Mouse (Mus musculus) kidney, adult 8-10 months (tissue): ENCODE results near the gene Ofd1.

Experiments
- DNase-seq, 2 experiments: peaks; one replicate each; pipeline ENCODE4 v3.0.0; 2022

The Ofd1 gene

GRCm38 (mm10) chrX:166440616-166441063, at the start of gene Ofd1:
Gene Ofd1 (minus strand): TSS chrX:166440704.
- peak; percentile 89 to 91 for DNase-seq

DNA sequence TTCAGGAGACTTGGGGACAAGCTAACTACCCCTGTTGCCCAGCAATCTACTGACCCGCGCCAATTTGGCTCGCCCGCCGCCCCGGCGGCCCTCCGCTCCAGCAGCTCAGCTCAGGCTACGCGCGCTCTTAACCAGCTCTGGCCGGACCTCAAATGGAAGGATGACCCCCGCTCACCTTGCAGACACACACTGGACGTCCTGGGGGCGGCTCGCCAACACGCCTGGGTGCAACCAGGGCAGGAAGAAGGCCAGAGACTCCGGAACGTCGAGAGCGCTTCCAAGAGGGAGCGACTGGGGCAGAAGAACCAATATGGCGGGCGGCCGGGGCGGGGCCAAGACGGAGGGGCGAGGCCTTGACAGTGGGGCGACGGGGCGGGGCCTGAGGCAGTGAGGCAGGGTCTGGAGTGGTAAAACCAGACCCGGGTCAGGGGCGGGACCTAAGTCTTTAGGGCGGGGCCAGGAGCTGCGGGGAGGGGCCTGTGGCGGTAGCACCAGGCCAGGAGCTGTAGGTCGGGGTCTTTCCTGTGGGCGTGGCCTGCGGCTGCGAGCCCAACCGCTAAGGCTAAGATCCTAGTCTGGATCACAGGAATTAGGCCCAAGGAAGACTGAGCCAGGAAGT, 39.0 kb upstream of the Ofd1 start, which contains the start of gene Rab9:
Gene Rab9 (minus strand): TSS at position 503 of the 619 bp plus-strand sequence.
- peak; percentile 92 to 94 for DNase-seq

DNA sequence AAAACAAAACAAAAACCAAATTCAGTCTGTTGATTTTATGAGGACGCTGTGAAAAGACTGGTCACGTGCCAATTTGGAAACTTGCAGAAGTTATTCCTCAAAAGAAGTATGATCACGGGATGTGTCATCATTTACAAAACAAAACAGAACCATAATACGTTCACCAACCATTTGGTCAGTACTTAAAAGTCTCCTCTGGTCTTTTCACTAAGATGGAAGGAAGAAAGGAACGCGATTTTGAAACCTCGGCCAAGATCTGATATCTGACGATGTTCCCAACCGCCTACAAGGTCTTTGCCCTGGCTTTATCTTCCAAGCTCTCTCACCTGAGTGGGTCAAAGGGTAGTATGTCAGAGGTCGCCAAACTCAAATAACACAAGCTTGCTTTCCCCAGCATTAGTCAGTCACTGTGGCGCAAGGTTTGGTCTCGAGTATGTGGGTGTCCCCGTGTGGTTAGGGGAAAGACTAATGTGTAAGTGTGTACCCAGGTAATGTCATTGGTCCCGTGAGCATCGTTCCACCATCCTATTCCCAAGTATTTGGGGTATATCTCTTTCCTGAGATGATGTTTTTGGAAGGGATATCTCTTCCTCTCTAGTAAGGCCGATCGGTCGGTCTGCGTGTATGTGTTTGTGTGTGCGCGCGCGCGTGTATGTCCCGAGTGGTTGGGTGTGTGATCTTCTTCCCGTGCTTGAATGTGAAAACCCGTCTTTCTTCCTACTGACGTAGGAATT, 38.3 kb upstream of the Ofd1 start:
- DNase-seq: peak; percentile 16 to 19

GRCm38 (mm10) chrX:166477393-166477792, 36.9 kb upstream of the Ofd1 start:
- DNase-seq: peak in 1 of 2 experiments; percentile 5

GRCm38 (mm10) chrX:166472612-166473011, 32.1 kb upstream of the Ofd1 start:
- no peak for DNase-seq

- DNase-seq: no peak
These were observed 27.8 kb upstream of the Ofd1 start for GRCm38 (mm10) chrX:166468321-166468720.

- no peak for DNase-seq
These were observed 15.0 kb upstream of the Ofd1 start for GRCm38 (mm10) chrX:166455525-166455924.

DNA sequence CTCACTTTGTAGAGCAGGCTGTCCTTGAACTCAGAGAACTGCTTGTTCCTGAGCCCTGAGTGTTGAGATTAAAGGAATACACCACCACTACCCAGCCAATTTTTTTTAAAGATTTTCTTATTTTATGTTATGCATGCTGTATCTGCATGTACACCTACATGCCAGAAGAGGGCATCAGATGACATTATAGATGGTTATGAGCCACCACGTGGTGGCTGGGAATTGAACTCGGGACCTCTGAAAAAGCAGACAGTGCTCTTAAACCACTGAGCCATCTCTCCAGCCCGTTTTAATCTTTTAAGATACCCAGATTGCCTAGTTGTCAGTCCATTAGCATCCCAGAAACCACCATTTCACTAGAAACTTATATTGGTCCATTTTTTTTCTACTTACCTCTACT, 13.8 kb upstream of the Ofd1 start:
- no peak for DNase-seq

GRCm38 (mm10) chrX:166453532-166453931, 13.0 kb upstream of the Ofd1 start:
- DNase-seq: no peak

DNA sequence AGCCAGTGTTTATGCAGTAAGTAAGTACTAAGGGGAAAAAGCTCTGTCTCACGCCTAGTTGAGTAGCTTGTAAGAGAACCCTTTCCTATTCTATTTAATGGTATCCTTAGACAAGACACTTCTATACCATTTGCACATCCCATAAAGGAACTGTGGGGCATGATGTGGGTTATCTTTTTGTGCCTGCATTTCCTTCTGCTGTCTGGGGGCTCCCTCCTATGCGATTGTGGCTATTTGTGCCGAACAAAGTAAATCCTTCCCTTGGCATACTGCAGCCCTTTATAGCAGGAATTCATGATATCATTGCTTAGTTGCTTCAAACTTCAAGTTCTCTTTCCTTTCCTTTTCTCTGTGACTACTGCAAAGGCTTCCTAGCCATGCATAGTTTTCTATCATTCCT, 4.0 kb upstream of the Ofd1 start:
- DNase-seq: no peak

DNA sequence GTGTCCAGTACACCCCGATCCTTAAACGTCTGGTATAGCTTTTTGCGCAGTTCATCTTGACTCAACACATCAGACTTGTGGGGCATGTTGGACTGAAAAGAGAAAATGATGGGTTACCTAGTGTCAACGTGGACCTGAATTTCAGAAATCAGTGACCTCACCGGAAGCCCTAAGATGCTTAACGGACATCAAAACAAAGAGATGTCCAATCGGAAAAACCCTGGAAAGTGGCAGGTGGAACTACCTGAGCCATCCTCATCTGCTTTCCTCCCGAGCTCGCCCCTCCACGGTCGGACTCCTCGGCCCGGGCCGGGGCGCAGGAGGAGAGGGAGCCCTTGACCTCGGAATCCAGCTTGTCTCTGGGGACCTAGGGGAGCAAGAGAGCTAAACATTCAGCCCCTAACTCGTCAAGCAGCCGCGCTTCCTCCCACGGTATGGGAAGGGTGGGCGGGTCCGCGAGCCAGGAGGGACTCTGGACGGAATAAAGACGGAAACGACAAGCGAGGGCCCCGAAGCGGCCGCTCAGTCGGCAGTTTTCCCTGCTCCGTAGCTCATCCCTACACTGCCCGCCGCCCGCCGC, 378 bp downstream of the Ofd1 start, which contains the start of gene Trappc2:
Gene Trappc2 (plus strand): TSS at position 539 of the 580 bp plus-strand sequence.
- DNase-seq: peak in 1 of 2 experiments; percentile 8

DNA sequence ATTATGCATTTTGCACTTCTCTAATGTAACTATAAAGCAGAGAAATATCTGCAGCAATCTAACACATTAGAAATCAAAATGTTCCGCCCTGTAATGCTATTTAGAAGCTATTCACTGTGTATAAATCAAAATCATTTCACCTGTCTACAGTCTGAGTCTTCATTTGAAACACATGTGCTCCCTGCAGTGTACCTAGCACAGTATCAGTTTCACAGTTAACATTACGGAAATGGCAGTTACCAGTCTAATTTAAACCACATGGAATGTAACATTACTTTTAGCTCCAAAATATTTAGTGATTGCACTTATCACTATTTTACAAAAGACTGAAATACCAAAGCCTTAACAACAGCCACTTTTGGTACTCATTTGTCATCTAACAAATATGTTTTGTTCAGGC, 5.7 kb downstream of the Ofd1 start:
- no peak for DNase-seq

- DNase-seq: peak; percentile 5 to 21
These were observed 24.3 kb downstream of the Ofd1 start for GRCm38 (mm10) chrX:166416196-166416595.

DNA sequence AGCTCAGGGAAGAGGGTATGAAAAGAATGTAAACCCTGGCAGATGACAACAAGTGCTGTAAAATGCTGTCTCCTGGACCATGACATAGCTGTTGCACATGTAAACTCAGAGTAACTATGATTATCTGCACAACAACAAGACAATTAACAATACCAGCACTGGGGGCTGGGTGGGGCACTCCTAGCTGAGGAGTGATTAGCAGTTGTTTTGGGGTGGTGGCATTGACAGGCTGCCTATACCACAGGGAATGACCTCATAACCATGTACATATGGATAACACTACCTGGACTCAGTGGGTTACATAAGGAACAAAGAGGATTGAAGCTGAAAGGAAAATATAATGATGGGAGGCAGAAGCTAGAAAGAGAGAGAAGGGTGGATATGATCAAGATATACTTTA, 32.6 kb downstream of the Ofd1 start:
- DNase-seq: no peak

DNA sequence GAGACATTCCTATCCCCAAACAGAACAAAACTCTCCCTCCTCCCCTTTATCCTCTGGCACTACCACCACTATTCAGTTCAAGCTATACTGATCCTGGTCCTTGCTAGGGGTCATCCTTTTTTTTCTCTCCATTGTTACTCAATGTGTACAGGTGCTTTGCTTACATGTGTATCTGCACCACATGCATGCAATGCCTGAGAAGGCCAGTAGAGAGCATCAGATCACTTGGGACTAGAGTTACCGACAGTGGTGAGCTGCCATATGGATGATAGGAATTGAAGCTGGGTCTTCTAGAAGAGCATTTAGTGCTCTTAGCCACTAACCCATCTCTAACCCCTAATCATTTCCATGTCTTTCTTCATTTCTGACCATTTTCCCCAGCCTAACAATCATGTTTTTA, 46.8 kb downstream of the Ofd1 start:
- DNase-seq: no peak

GRCm38 (mm10) chrX:166386656-166387055, 53.8 kb downstream of the Ofd1 start:
- no peak for DNase-seq

DNA sequence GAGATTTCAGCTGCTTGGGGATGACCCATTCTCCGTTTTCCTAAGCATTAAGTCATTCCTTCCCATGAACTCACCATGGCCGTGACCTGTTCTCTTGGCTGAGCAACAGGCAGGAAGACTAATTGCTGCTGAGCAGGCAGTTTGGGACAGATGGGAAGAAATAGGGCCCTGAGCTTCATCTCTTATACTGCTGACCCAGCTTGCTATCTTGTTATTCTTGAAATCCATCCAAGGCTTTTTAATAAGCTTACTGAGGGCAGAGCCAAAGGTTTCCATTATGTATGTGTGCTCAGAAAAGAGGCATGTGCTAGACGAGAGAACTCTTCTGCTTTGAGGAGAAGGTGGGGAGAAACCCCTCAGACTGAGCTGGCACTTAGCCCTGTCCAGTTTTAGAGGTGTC, 55.6 kb downstream of the Ofd1 start:
- peak; percentile 13 to 43 for DNase-seq

GRCm38 (mm10) chrX:166383606-166384005, 56.9 kb downstream of the Ofd1 start:
- no peak for DNase-seq

- DNase-seq: no peak
These were observed 61.9 kb downstream of the Ofd1 start for GRCm38 (mm10) chrX:166378652-166379051.

GRCm38 (mm10) chrX:166376681-166377328, 63.7 kb downstream of the Ofd1 start:
- peak in 1 of 2 experiments; percentile 1 for DNase-seq

DNA sequence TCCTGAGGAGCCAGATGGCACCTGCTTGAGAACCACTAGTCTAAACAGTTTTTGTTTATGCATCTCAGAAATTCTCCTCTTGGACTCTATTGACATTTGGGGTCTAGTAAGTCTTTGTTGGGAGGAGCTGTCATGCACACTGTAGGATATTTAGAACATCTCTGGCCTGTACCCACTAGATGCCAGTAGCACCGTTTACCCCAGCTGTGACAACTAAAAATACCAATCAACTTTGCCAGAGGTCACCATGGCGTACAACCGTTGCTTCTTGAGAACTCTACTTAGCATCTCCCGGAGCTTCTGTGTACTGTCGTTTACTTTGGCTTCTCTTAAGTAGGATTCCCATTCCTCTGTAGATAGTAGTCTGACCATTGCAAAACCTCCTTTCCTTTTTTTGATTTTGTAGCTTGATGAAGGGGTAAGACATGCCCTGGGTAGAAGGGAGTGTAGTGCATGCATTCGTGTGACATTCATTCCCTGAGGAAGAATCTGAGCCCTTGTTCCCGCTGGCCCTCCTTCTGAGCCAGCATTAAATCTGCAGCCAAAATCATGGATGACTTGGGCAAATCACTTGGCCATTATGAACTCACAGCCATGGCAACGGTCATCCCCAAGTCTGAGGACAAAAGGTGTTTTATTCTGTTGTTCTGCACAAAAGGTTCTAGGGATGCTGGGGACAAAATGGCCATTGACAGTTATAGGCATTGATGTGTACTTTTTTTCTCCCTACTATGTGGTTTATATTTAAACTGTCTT, 74.9 kb downstream of the Ofd1 start:
- DNase-seq: no peak

GRCm38 (mm10) chrX:166360455-166360854, 80.0 kb downstream of the Ofd1 start:
- DNase-seq: no peak
